Mouse (Mus musculus) hindbrain, embryonic 13.5 days (tissue): ENCODE results near the gene Mapk6. TPM values are rescaled to one million over a fixed set of nuclear protein-coding genes. Genes with fewer than 3 reads are reported as not detected.

Experiments used
- ATAC-seq: fragments of 200-750 bp; cut with Nextera tagmentation; 2 replicates; pipeline ENCODE4 v1.8.0; 2017; ENCODE audit warnings: moderate TSS enrichment; ENCODE audit not compliant: low FRiP score
- H3K27ac ChIP-seq: fragments of 300-500 bp; sonication (generic); 2 replicates; pipeline ENCODE4 v1.5.1; 2015; ENCODE audit warnings: inconsistent platforms, mild to moderate bottlenecking, moderate library complexity
- H3K27me3 ChIP-seq: fragments of 300-500 bp; sonication (generic); 2 replicates; pipeline ENCODE4 v1.6.1; 2015; ENCODE audit warnings: mild to moderate bottlenecking, inconsistent platforms
- H3K36me3 ChIP-seq: fragments of 300-500 bp; sonication (generic); 2 replicates; pipeline ENCODE4 v1.6.1; 2015; ENCODE audit warnings: mild to moderate bottlenecking, inconsistent platforms
- H3K4me1 ChIP-seq: fragments of 300-500 bp; sonication (generic); replicated peaks from 2 replicates; pipeline ENCODE4 v1.6.1; 2015; ENCODE audit warnings: inconsistent platforms
- H3K4me2 ChIP-seq: fragments of 300-500 bp; sonication (generic); 2 replicates; pipeline ENCODE4 v1.6.1; 2015; ENCODE audit warnings: inconsistent platforms, mild to moderate bottlenecking, moderate library complexity
- H3K4me3 ChIP-seq: fragments of 300-500 bp; sonication (generic); 2 replicates; pipeline ENCODE4 v1.5.1; 2015; ENCODE audit warnings: mild to moderate bottlenecking, inconsistent platforms
- H3K9ac ChIP-seq: fragments of 300-500 bp; sonication (generic); 2 replicates; pipeline ENCODE4 v1.6.1; 2015; ENCODE audit warnings: mild to moderate bottlenecking, inconsistent platforms
- H3K9me3 ChIP-seq: fragments of 300-500 bp; sonication (generic); 2 replicates; pipeline ENCODE4 v1.6.1; 2016; ENCODE audit warnings: inconsistent platforms
- WGBS: fragments of 180-500 bp; shearing (Covaris S2); methylation state at CpG from one replicate; pipeline ENCODE4 v1.1.7; 2015; 5-methylcytosine and 5-hydroxymethylcytosine counted together
- polyA plus RNA-seq: library from polyadenylated mRNA; unstranded; fragments of >200 nt; fragmentation: Nextera tagmentation; extraction: Ambion mirVana; gene quantifications from 2 replicates; pipeline ENCODE4 v1.2.1, GENCODE M21; 2015

Gene Mapk6
- polyA plus RNA-seq, 1 experiment from 2014 or later, result 178 TPM

GRCm38 (mm10) chr9:75414204-75414603, 4.4 kb upstream of the Mapk6 start:
- Histone ChIP-seq H3K4me3 (no peak overlapping the region), H3K9ac (no peak overlapping the region), H3K27me3 (no peaks in the 10 kb centered on the region), H3K4me1 (peaks cover 6% of the 10 kb centered on the region), H3K4me2 (no peak overlapping the region), H3K36me3 (no peaks in the 10 kb centered on the region), H3K27ac (no peak overlapping the region), H3K9me3 (no peaks in the 10 kb centered on the region)
- WGBS, result 48% methylated on average over 5 of the region's 5 CpGs
- no peak for ATAC-seq

- H3K4me2 ChIP-seq, result no peak overlapping the region
- no peaks in the 10 kb centered on the region for H3K36me3 ChIP-seq
- no peaks in the 10 kb centered on the region for H3K27me3 ChIP-seq
- WGBS, result 75% methylated on average over 5 of the region's 5 CpGs
- H3K4me1 ChIP-seq, result peaks cover 6% of the 10 kb centered on the region
- no peak overlapping the region for H3K9ac ChIP-seq
- H3K4me3 ChIP-seq, result no peak overlapping the region
- H3K27ac ChIP-seq, result no peak overlapping the region
- no peak for ATAC-seq
- no peaks in the 10 kb centered on the region for H3K9me3 ChIP-seq
These were observed 3.4 kb upstream of the Mapk6 start for GRCm38 (mm10) chr9:75413206-75413605.

- H3K27ac ChIP-seq, result no peak overlapping the region
- H3K27me3 ChIP-seq, result no peaks in the 10 kb centered on the region
- no peak overlapping the region for H3K4me2 ChIP-seq
- no peaks in the 10 kb centered on the region for H3K9me3 ChIP-seq
- 88% methylated on average over 9 of the region's 9 CpGs for WGBS
- no peaks in the 10 kb centered on the region for H3K36me3 ChIP-seq
- no peak overlapping the region for H3K4me3 ChIP-seq
- ATAC-seq, result no peak
- peaks cover 18% of the 10 kb centered on the region for H3K4me1 ChIP-seq
- H3K9ac ChIP-seq, result no peak overlapping the region
These were observed 1.8 kb upstream of the Mapk6 start for GRCm38 (mm10) chr9:75411584-75411983.

- Histone ChIP-seq H3K9me3 (no peaks in the 10 kb centered on the region), H3K9ac (peak overlapping the region; percentile 94; the same call in 1 of the 2 replicates), H3K27ac (no peak overlapping the region), H3K36me3 (no peaks in the 10 kb centered on the region), H3K4me3 (no peak overlapping the region), H3K27me3 (no peaks in the 10 kb centered on the region), H3K4me1 (peaks cover 25% of the 10 kb centered on the region), H3K4me2 (peak overlapping the region; percentile 72; the same call in 1 of the 2 replicates)
- WGBS, result 80% methylated on average over 6 of the region's 6 CpGs
- ATAC-seq, result no peak
These were observed 1.2 kb upstream of the Mapk6 start for GRCm38 (mm10) chr9:75410868-75411487.

DNA sequence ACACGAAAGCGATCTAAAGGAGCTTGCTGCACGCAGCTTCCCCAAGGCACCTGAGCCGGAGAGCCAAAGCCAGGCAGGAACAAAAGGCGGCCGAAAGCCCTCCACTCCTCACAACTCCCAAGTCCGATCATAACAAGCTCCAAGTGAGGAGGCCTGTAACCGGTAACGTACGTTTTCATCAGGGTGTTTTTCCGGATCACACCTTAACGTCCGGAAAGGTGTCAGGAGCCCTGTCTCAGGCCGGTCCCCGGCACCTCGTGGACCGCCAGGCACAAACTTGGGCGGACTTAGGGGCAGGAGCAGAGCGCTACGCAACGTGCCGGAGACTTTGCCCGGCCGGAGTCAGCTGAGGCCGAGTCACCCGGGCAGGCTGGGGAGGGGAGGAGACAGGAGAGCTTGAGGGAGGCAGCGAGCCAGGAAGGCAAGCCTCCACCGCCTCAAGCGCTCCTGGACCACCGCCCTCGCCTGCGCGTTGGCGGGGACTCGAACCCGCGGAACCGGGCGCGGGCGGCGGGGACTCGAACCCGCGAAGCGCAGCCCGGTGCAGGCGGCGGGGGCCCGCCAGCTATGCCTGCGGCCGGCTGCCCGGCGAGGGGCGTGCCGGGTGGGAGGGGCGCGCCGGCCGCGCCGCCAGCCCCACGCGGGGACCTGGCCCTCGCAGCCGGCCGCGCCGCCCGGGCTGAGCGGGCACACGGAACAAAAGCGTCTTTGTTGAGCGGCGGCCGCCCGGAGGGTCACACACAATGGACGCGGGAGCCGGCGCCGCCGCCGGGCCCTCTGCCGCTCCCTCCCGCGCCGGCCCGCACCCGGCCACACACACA, 564 bp downstream of the Mapk6 start:
- Histone ChIP-seq H3K9me3 (no peaks in the 10 kb centered on the region), H3K36me3 (no peaks in the 10 kb centered on the region), H3K9ac (peak overlapping the region; percentile 94), H3K27ac (peak overlapping the region; percentile 99), H3K4me2 (peak overlapping the region; percentile 72), H3K4me3 (peak overlapping the region; percentile 92), H3K4me1 (peaks cover 41% of the 10 kb centered on the region), H3K27me3 (no peaks in the 10 kb centered on the region)
- under 1% methylated on average over 54 of the region's 90 CpGs for WGBS
- ATAC-seq, result peak; percentile 90

- H3K27ac ChIP-seq, result peak overlapping the region; percentile 99; the same call in 1 of the 2 replicates
- 2% methylated on average over 11 of the region's 11 CpGs for WGBS
- peak overlapping the region; percentile 94 for H3K9ac ChIP-seq
- no peaks in the 10 kb centered on the region for H3K9me3 ChIP-seq
- H3K4me3 ChIP-seq, result peak overlapping the region; percentile 92
- H3K4me2 ChIP-seq, result peak overlapping the region; percentile 72
- peaks cover 50% of the 10 kb centered on the region for H3K4me1 ChIP-seq
- no peak for ATAC-seq
- no peaks in the 10 kb centered on the region for H3K27me3 ChIP-seq
- no peaks in the 10 kb centered on the region for H3K36me3 ChIP-seq
These were observed 1.5 kb downstream of the Mapk6 start for GRCm38 (mm10) chr9:75408204-75408826.

- no peak for ATAC-seq
- peak overlapping the region; percentile 72 for H3K4me2 ChIP-seq
- H3K9me3 ChIP-seq, result no peaks in the 10 kb centered on the region
- H3K27ac ChIP-seq, result 0 out of 2 replicates have a peak overlapping the region, but pooled peaks have one; percentile 6
- H3K9ac ChIP-seq, result peak overlapping the region; percentile 61; the same call in 1 of the 2 replicates
- H3K4me1 ChIP-seq, result peaks cover 55% of the 10 kb centered on the region
- no peaks in the 10 kb centered on the region for H3K27me3 ChIP-seq
- H3K4me3 ChIP-seq, result peak overlapping the region; percentile 92
- H3K36me3 ChIP-seq, result no peaks in the 10 kb centered on the region
- 14% methylated on average over 10 of the region's 10 CpGs for WGBS
These were observed 2.0 kb downstream of the Mapk6 start for GRCm38 (mm10) chr9:75407803-75408202.

DNA sequence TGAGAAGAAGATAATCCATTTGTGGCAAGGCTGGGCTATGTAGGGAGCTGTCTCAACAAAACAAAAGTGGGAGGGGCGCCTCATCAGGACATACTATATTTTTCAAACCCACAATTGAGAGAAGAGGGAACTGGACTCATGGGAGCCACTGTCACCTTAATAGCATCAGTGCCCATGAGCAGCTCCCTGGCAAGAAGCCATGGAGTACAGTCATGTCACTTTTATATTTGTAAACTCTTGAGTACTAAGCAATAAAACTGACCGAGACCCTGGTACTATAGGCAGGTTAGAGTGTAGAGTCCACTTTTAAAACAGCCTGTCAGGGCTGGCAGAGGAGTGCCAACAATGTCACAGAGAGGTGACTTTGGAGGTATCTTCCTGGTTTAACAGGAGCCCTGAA, 3.7 kb downstream of the Mapk6 start:
- H3K27ac ChIP-seq, result no peak overlapping the region
- peaks cover 72% of the 10 kb centered on the region for H3K4me1 ChIP-seq
- no peaks in the 10 kb centered on the region for H3K27me3 ChIP-seq
- H3K36me3 ChIP-seq, result no peaks in the 10 kb centered on the region
- no peaks in the 10 kb centered on the region for H3K9me3 ChIP-seq
- no peak overlapping the region for H3K4me3 ChIP-seq
- H3K4me2 ChIP-seq, result no peak overlapping the region
- ATAC-seq, result no peak
- H3K9ac ChIP-seq, result no peak overlapping the region
- 90% methylated on average over 2 of the region's 2 CpGs for WGBS

- Histone ChIP-seq H3K9me3 (no peaks in the 10 kb centered on the region), H3K27ac (no peak overlapping the region), H3K27me3 (no peaks in the 10 kb centered on the region), H3K36me3 (no peaks in the 10 kb centered on the region; the same call in 1 of the 2 replicates), H3K9ac (no peak overlapping the region), H3K4me1 (peaks cover 73% of the 10 kb centered on the region), H3K4me2 (no peak overlapping the region), H3K4me3 (no peak overlapping the region)
- WGBS, result 75% methylated on average over 3 of the region's 3 CpGs
- no peak for ATAC-seq
These were observed 6.3 kb downstream of the Mapk6 start for GRCm38 (mm10) chr9:75403520-75403919.

GRCm38 (mm10) chr9:75401593-75402504, 8.0 kb downstream of the Mapk6 start:
- Histone ChIP-seq H3K9me3 (no peaks in the 10 kb centered on the region), H3K9ac (peak overlapping the region; percentile 24; the same call in 1 of the 2 replicates), H3K27ac (no peak overlapping the region), H3K36me3 (peaks cover 13% of the 10 kb centered on the region), H3K4me2 (no peak overlapping the region), H3K4me1 (peaks cover 67% of the 10 kb centered on the region), H3K27me3 (no peaks in the 10 kb centered on the region), H3K4me3 (no peak overlapping the region)
- WGBS, result 79% methylated on average over 20 of the region's 20 CpGs
- ATAC-seq, result no peak

DNA sequence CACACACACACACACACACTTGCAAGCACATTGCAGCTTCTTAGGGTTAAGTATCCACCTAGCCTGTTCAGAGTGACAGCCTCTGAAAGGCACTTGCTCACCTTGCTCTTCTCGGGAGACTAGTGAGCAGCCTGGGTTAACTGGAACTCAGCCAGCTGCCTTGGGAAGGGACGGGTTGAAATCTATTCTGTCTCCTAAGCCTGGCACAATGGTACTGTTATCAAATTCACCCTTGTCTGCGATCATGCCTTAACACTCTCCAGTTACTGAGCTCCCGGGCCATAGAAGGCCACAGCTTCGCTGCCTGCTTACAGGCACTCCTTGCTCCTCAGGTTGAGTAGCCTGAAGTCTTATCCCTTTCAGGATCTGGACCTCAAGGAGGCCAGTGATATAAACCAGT, 9.2 kb downstream of the Mapk6 start:
- Histone ChIP-seq H3K27me3 (no peaks in the 10 kb centered on the region), H3K9me3 (no peaks in the 10 kb centered on the region), H3K9ac (peak overlapping the region; percentile 11; the same call in 1 of the 2 replicates), H3K4me1 (peaks cover 55% of the 10 kb centered on the region), H3K4me3 (no peak overlapping the region), H3K36me3 (peaks cover 23% of the 10 kb centered on the region), H3K4me2 (no peak overlapping the region), H3K27ac (0 out of 2 replicates have a peak overlapping the region, but pooled peaks have one; percentile 4)
- ATAC-seq, result no peak
- WGBS, result 77% methylated on average over 5 of the region's 5 CpGs
